Mouse (Mus musculus) limb, embryonic 12.5 days (tissue): ENCODE measurements around the gene Cyb5r4. TPM values are rescaled to one million over a fixed set of nuclear protein-coding genes. Genes with fewer than 3 reads are reported as not detected.
"Not testable (repeated sequence)": the region's sequence is repeated elsewhere in the genome, so short reads cannot be mapped to it uniquely, and the experiment has no call there.

Experiments
- ATAC-seq: fragments of 200-750 bp; cut with Nextera tagmentation; 2 replicates; pipeline ENCODE4 v1.8.0; 2017; ENCODE audit warnings: low read depth, moderate TSS enrichment; ENCODE audit not compliant: insufficient number of reproducible peaks, insufficient read depth, low FRiP score, low TSS enrichment
- H3K27ac ChIP-seq: fragments of 300-500 bp; sonication (generic); 2 replicates; pipeline ENCODE4 v1.5.1; 2016; ENCODE audit warnings: mild to moderate bottlenecking, moderate library complexity
- H3K27me3 ChIP-seq: fragments of 300-500 bp; sonication (generic); 2 replicates; pipeline ENCODE4 v1.6.1; 2016; ENCODE audit warnings: mild to moderate bottlenecking, moderate library complexity
- H3K36me3 ChIP-seq: fragments of 300-500 bp; sonication (generic); 2 replicates; pipeline ENCODE4 v1.6.1; 2016; ENCODE audit warnings: mild to moderate bottlenecking, moderate library complexity
- H3K4me1 ChIP-seq: fragments of 300-500 bp; sonication (generic); replicated peaks from 2 replicates; pipeline ENCODE4 v1.6.1; 2016
- H3K4me2 ChIP-seq: fragments of 300-500 bp; sonication (generic); 2 replicates; pipeline ENCODE4 v1.6.1; 2016; ENCODE audit warnings: mild to moderate bottlenecking, moderate library complexity
- H3K4me3 ChIP-seq: fragments of 300-500 bp; sonication (generic); replicated peaks from 2 replicates; pipeline ENCODE4 v1.5.1; 2016; ENCODE audit warnings: mild to moderate bottlenecking
- H3K9ac ChIP-seq: fragments of 300-500 bp; sonication (generic); replicated peaks from 2 replicates; pipeline ENCODE4 v1.6.1; 2016; ENCODE audit warnings: mild to moderate bottlenecking, moderate library complexity
- H3K9me3 ChIP-seq: fragments of 300-500 bp; sonication (generic); 2 replicates; pipeline ENCODE4 v1.6.1; 2016; ENCODE audit warnings: mild to moderate bottlenecking, moderate library complexity
- WGBS: fragments of 180-500 bp; shearing (Covaris S2); methylation state at CpG from one replicate; pipeline ENCODE4 v1.1.7; 2016; 5-methylcytosine and 5-hydroxymethylcytosine counted together
- polyA plus RNA-seq: library from polyadenylated mRNA; unstranded; fragments of >200 nt; fragmentation: Nextera tagmentation; extraction: Ambion mirVana; gene quantifications from 2 replicates; pipeline ENCODE4 v1.2.1, GENCODE M21; 2016

Cyb5r4 gene
- polyA plus RNA-seq, 1 experiment from 2014 or later, result 57.8 TPM

GRCm38 (mm10) chr9:87027423-87028084, 5.7 kb downstream of the Cyb5r4 start:
- Histone ChIP-seq H3K36me3 (no peaks in the 10 kb centered on the region), H3K4me2 (no peak overlapping the region), H3K9ac (no peak overlapping the region), H3K9me3 (no peaks in the 10 kb centered on the region), H3K27me3 (no peaks in the 10 kb centered on the region), H3K27ac (no peak overlapping the region), H3K4me3 (no peak overlapping the region), H3K4me1 (peaks cover 6% of the 10 kb centered on the region; the same call in 1 of the 2 replicates)
- peak; percentile 20; the same call in 1 of the 2 replicates for ATAC-seq
- WGBS, result 45% methylated on average over 8 of the region's 8 CpGs

- no peak overlapping the region for H3K4me3 ChIP-seq
- no peak for ATAC-seq
- 95% methylated on average over 4 of the region's 4 CpGs for WGBS
- H3K27me3 ChIP-seq, result no peaks in the 10 kb centered on the region
- no peak overlapping the region for H3K4me2 ChIP-seq
- peaks cover 21% of the 10 kb centered on the region for H3K4me1 ChIP-seq
- H3K36me3 ChIP-seq, result no peaks in the 10 kb centered on the region
- H3K27ac ChIP-seq, result no peak overlapping the region
- H3K9ac ChIP-seq, result no peak overlapping the region
- no peaks in the 10 kb centered on the region for H3K9me3 ChIP-seq
These were observed 10.4 kb downstream of the Cyb5r4 start for GRCm38 (mm10) chr9:87032196-87032595.

DNA sequence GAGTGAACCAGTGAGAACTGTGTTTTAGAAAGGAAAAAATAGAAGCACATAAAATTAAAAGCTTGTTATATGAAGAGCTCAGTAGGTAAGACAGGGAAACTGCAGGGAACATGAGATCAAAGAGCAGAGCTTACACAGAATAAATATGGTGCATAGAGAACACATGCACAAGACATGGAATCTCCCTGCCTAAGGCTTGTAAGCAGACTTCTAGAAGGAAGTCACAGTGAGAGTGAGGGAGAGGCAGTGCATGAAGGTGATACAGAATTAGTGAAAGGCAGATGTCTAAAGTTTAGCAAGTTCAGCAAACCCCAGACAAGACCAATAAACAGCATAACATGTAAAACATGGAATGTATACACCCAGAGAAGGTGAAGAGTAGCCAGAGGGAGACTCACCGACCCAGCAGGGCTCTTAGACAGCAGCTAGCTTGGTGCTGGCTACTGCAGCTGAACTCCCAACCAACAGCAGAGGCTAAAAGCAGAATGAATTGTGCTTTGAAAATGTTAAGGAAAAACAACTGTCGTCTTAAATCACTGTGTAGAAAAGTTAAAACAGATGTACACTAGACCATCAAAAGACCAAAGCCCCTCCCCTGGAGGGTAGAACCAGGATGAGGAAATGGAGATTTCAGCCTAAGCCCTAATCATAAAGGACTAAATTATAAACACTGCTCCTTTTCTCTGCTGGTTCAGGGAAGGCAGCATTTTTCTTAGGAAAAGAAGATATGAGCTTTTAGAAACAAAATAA, 13.2 kb downstream of the Cyb5r4 start:
- H3K27ac ChIP-seq, result no peak overlapping the region

GRCm38 (mm10) chr9:87049425-87049824, 27.6 kb downstream of the Cyb5r4 start:
- ATAC-seq, result no peak
- Histone ChIP-seq H3K4me2 (no peak overlapping the region), H3K9ac (no peak overlapping the region), H3K27ac (no peak overlapping the region), H3K36me3 (peaks cover 7% of the 10 kb centered on the region), H3K4me3 (no peak overlapping the region), H3K27me3 (no peaks in the 10 kb centered on the region), H3K4me1 (0 out of 2 replicates have a peak, but pooled peaks cover 4% of the 10 kb centered on the region), H3K9me3 (no peaks in the 10 kb centered on the region)
- WGBS, result 75% methylated on average over 4 of the region's 4 CpGs

More for the DNA sequence above, 13.2 kb downstream of the Cyb5r4 start:
- Histone ChIP-seq H3K36me3 (no peaks in the 10 kb centered on the region), H3K9ac (no peak overlapping the region), H3K9me3 (no peaks in the 10 kb centered on the region), H3K4me2 (no peak overlapping the region), H3K4me1 (peaks cover 21% of the 10 kb centered on the region), H3K27me3 (no peaks in the 10 kb centered on the region), H3K4me3 (no peak overlapping the region)
- peak; percentile 66; the same call in 1 of the 2 replicates for ATAC-seq
- WGBS, result 6% methylated on average over 2 of the region's 2 CpGs

DNA sequence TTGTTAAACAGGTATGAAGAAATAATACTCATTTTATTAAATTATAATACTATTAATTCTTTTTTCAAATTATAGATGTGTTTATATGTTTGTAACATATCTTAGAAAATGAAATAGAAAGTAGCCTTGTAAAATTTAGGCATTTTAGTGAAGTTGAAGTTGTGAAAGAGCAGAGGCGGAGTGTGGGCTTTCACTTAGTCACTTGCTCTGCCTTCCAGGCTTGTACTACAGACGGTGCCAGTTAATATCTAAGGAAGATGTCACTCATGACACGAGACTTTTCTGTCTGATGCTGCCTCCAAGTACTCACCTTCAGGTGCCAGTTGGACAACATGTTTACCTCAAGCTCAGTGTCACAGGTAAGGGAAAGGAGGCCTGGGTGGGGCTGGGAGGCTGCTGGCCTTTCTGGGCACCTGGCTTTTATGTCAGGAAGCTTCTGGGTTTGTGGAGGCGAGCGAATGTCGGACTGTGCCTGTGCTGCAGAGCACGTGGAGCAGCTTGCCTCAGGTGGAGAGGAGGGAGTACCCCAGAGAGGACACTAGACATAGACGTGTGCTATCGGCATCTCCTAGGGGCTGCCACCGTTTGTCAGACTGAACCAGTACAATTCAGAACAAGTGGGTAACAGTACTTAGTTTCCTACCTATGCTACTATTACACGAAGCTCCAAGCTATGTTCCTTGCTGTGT, 33.9 kb downstream of the Cyb5r4 start:
- 88% methylated on average over 11 of the region's 11 CpGs for WGBS
- Histone ChIP-seq H3K36me3 (peaks cover 29% of the 10 kb centered on the region), H3K27me3 (no peaks in the 10 kb centered on the region), H3K4me1 (no peaks in the 10 kb centered on the region), H3K27ac (no peak overlapping the region), H3K4me3 (no peak overlapping the region), H3K9ac (no peak overlapping the region), H3K4me2 (no peak overlapping the region), H3K9me3 (no peaks in the 10 kb centered on the region)
- ATAC-seq, result no peak

GRCm38 (mm10) chr9:87062337-87062736, 40.5 kb downstream of the Cyb5r4 start:
- ATAC-seq, result no peak
- Histone ChIP-seq H3K27ac (no peak overlapping the region), H3K27me3 (no peaks in the 10 kb centered on the region), H3K9me3 (no peaks in the 10 kb centered on the region), H3K36me3 (peaks cover 19% of the 10 kb centered on the region), H3K4me1 (no peaks in the 10 kb centered on the region), H3K4me3 (no peak overlapping the region), H3K4me2 (no peak overlapping the region), H3K9ac (no peak overlapping the region)
- 79% methylated on average over 5 of the region's 5 CpGs for WGBS

DNA sequence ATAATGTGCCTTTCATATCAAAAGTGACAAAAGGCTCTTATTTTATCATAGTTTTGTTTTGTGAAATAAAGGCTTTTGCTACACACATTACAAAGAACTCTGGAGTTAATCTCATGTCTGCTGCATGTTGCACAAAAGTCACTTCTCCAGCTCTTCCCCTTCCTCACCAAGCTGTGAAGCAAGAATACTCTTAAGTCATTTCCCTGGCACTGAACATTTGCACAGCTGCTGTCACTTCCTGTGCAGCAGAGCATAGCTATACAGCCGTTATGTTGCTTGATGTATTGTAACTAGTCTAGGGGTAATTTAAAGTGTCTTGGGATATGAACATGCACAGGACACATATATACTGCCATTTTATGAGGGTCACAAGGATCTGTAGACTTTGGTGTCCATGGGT, 46.3 kb downstream of the Cyb5r4 start:
- no peak for ATAC-seq
- Histone ChIP-seq H3K9me3 (peaks cover 10% of the 10 kb centered on the region; the same call in 1 of the 2 replicates), H3K9ac (no peak overlapping the region), H3K4me3 (no peak overlapping the region), H3K27ac (no peak overlapping the region), H3K4me1 (no peaks in the 10 kb centered on the region), H3K4me2 (no peak overlapping the region), H3K27me3 (no peaks in the 10 kb centered on the region), H3K36me3 (peaks cover 20% of the 10 kb centered on the region)
- WGBS, result 84% methylated on average over 1 of the region's 1 CpGs

DNA sequence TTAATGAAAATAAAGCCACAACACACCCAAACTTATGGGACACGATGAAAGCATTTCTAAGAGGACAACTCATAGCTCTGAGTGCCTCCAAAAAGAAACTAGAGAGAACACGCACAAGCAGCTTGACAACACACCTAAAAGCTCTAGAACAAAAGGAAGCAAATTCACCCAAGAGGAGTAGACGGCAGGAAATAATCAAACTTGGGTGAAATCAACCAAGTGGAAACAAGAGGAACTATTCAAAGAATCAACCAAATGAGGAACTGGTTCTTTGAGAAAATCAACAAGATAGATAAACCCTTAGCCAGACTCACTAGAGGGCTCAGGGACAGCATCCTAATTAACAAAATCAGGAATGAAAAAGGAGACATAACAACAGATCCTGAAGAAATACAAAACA, 49.8 kb downstream of the Cyb5r4 start:
- not testable (repeated sequence) for H3K9ac ChIP-seq, H3K4me3 ChIP-seq, ATAC-seq, H3K27me3 ChIP-seq, H3K4me2 ChIP-seq, H3K9me3 ChIP-seq, H3K4me1 ChIP-seq, H3K27ac ChIP-seq
- H3K36me3 ChIP-seq, result peaks cover 20% of the 10 kb centered on the region
- WGBS, result 96% methylated on average over 3 of the region's 3 CpGs

DNA sequence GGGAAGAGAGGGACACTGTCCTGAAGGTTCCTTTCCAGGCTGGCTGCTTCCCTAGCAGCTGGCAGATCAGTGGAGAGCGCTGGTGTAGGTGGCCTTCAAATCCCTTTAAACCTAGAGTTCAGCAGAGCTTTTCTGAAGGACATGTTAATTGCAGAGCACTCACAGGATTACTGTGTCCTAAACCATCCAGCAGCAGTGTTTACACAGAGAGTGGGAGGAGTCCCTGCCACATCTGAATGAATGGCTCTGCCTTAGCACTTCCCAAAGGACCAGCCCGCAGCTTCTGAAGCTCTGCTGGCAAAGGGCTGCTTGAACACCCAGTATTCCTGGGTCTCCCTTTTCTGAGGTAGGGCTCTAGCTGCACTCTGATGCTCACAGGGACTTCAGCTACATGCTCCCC, 56.1 kb downstream of the Cyb5r4 start:
- Histone ChIP-seq H3K9me3 (no peaks in the 10 kb centered on the region), H3K27me3 (no peaks in the 10 kb centered on the region), H3K4me2 (no peak overlapping the region), H3K4me1 (no peaks in the 10 kb centered on the region), H3K9ac (no peak overlapping the region), H3K27ac (no peak overlapping the region), H3K36me3 (no peaks in the 10 kb centered on the region), H3K4me3 (no peak overlapping the region)
- WGBS, result 16% methylated on average over 2 of the region's 2 CpGs
- no peak for ATAC-seq

DNA sequence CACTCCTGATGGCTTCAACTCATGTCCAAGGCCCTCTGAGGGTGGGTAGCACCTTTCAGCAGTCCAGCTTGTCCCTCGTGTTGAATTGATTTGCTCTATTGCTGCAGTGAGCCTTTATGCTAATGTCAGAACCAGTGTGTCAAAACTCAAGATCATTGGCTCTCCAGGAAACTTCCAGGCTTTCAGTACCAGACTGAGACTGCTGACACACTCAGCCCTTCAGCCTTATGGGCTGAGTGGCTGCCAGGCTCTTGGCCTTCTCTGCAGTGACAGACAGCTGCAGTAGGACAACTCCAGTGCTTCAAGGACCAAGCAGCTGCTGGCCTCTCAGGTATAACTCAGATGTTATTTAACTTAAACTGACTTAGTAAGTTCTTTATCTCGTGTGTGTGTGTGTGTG, 57.7 kb downstream of the Cyb5r4 start:
- Histone ChIP-seq H3K9ac (no peak overlapping the region), H3K27me3 (no peaks in the 10 kb centered on the region), H3K27ac (no peak overlapping the region), H3K4me1 (no peaks in the 10 kb centered on the region), H3K4me3 (no peak overlapping the region), H3K36me3 (no peaks in the 10 kb centered on the region), H3K4me2 (no peak overlapping the region), H3K9me3 (no peaks in the 10 kb centered on the region)
- 67% methylated on average over 2 of the region's 2 CpGs for WGBS
- no peak for ATAC-seq

DNA sequence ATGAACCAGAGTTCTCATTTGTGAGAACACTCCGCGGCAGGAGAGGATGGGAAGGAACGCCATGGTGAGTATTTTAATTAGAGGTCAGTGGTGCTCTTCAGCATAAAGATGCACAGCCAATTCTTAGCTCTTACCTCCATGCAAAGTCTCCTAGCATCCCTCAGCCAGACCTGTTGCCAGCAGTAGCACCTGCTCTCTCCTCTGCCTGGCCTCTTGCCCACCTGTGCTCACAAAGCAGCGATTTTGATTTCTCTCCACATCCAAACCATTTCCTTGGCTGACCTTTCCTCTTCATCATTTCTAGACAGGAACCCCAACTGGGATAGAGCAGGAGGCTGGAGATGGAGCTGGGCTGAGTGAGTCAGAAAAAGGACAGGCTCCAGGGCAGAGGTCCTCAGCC, 65.2 kb downstream of the Cyb5r4 start:
- 91% methylated on average over 4 of the region's 4 CpGs for WGBS
- no peak overlapping the region for H3K27ac ChIP-seq
- no peaks in the 10 kb centered on the region for H3K9me3 ChIP-seq
- no peak for ATAC-seq
- no peak overlapping the region for H3K4me2 ChIP-seq
- no peaks in the 10 kb centered on the region for H3K4me1 ChIP-seq
- no peak overlapping the region for H3K9ac ChIP-seq
- H3K36me3 ChIP-seq, result no peaks in the 10 kb centered on the region
- H3K4me3 ChIP-seq, result no peak overlapping the region
- H3K27me3 ChIP-seq, result no peaks in the 10 kb centered on the region; the same call in 1 of the 2 replicates
